Mouse (Mus musculus): ENCODE data around the gene Abhd11.
"Not testable (repeated sequence)": the region's sequence is repeated elsewhere in the genome, so short reads cannot be mapped to it uniquely, and the experiment has no call there.

Abhd11 gene

DNA sequence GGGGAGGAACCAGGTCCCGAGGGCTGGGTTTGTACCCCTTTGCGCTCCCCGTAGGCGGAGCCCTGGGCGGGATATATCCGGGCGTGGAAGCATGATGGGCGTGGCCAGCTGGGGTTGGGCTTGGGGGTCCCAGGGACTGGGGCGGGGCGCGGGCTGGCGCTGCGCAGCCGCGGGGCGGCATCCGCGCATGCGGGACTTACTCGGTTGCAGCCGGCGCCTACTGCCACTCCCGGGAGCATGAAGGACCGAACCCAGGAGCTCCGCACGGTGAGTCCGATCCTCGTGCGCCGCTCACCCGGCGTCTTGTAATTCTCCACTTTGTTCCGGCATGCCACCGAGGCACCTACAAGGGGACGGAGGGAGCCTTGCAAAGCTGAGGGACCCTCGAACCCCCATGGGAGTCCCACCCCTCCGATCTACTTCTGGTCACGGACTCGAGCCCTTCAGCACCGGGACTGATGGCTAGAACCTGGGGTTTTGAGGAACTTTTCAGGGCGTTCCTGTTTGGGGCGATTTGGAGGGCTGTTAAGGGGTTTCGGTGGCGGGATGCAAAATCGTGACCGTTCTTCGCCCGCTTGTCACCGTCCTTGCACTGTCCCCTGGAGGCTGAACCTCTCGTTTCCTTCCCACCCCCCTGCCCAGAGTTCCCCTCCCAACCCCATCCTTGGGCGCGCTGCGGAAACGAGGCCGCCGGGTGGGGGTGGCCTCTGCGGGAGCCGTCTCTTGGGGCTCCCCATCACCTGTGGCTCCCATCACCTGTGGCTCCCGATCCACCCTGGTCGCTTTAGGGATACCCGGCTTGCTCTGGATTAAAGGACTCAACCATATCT is 14.6 kb downstream of the Abhd11 start, which contains the start of gene Stx1a:
TSS of gene Stx1a (plus strand) at position 139 of the 830 bp plus-strand sequence.
- DNase-seq (ENCODE audit: low read depth) = no peak

GRCm38 (mm10) chr5:135024665-135025224 is 15.8 kb downstream of the Abhd11 start:
- DNase-seq (ENCODE audit: low read depth) = no peak

- DNase-seq (ENCODE audit: low read depth) = no peak
Observed at GRCm38 (mm10) chr5:135025899-135026298, 16.9 kb downstream of the Abhd11 start.

DNA sequence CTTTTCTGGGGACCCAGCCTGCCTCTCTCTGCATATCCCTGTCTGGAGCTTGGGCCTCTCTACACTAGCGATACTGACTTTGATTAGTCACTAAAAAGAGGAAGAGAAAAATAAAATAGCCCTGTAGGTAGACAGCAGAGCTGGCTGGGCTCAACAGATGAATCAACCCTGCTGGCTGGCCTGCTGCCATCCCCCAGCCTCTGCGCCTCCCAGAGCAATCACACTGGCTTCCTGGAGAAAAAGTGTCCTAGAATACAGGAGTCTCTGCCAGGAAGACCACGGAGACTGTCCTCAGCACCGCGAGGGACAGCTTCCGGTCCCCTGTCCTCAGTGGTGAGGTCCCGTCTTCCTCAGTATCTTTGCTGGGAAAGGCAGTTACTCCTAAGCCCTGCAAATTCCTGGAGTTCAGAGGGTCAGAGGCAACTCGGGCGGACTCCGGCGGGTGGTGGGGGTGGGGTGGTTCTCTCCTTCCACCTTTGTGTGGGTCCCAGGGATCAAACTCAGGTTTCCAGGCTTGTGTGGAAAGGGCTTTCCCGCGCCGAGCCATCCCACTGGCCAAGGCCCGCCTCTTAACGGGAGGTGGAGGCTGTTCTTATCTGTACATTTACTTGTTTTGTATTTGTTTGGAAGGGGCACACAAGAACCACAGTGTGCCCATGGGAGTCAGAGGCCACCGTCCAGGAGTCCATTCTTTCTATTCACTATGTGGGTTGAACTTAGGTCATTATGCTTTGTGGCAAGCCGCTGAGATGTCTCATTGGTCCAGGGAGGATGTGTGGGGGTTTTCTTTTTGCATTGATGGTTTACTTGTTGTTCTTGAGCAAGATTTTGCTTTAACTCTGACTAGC is 20.3 kb downstream of the Abhd11 start:
- no peak for DNase-seq (ENCODE audit: low read depth)

- DNase-seq (ENCODE audit: low read depth) = no peak
Observed at GRCm38 (mm10) chr5:135032581-135032980, 23.6 kb downstream of the Abhd11 start.

DNA sequence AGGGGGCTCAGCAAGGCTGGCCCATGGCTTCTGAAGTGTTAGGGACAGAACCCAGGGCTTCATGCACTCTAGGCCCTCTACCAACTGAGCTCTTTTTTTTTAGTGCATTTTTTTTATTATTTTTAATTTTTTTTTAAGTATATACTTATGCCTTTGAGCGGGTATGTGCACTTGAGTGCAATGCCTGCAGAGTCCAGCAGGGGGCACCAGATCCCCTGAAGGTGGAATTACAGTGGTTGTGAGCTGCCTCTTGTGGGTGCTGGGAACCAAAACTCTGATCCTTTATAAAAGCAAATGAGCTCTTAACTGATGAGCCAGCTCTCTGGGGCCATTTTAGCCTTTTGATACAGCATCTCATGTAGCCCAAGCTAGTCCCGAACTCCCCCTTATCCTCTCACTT is 25.6 kb downstream of the Abhd11 start:
- DNase-seq (ENCODE audit: low read depth) = no peak

DNA sequence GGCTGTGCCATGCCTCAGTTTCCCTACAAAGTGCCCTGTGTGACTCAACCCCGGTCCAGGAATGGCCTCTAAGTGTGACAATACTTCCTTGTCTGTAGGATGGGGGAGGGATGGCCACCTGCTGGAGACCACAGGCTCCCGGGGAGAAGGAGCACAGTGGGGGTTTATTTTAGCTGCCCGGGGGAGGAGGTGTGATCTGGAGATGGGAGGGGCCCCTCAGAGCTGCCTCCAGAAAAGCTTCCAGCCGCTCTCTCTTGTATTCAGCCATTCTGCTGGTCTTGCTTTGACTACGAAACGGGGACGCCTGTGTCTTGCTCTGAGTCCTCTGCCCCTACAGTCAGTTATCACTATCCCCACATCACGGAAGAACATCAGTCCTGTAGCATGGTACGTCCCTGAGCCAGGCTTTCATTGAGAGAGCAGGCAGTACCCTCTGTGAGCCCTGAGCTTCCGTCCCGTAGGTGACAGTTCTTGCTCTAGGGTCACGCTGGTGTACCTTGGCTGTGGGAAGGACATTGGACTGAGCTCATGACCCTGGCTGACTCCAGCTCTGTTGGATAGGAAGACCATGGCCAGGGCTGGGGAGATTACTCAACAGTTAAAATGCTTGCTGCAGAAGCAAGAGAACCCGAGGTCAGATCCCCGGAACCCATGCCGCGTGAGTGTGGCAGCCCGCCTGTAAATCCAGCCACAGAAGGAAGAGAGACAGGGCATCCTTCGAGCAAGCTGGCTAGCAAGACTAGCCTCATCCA is 26.8 kb downstream of the Abhd11 start:
- DNase-seq (ENCODE audit: low read depth) = no peak

DNA sequence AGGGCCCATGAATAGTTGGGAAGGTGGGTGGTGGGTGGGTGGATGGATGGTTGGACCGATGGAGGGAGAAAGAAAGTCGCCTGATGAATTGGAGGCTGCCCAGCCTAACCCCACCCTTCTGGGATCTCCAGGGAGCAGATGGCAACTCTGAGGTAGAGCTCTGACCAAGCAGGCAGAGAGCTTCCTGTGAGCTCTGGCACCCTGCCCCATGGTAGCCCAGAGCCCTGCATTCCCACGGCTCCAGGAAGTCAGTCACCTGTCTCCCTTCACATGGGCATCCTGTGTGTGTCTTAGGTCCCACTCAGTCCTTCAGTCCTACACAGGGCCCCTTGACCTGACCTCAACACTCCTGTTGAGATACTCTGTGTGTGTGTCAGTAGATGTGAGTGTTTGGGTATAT is 29.0 kb downstream of the Abhd11 start:
- no peak for DNase-seq (ENCODE audit: low read depth)

- no peak for DNase-seq (ENCODE audit: low read depth)
Observed at GRCm38 (mm10) chr5:135039541-135039940, 30.6 kb downstream of the Abhd11 start.

GRCm38 (mm10) chr5:135040059-135040458 is 31.1 kb downstream of the Abhd11 start:
- no peak for DNase-seq (ENCODE audit: low read depth)

GRCm38 (mm10) chr5:135040777-135041176 is 31.8 kb downstream of the Abhd11 start:
- no peak for DNase-seq (ENCODE audit: low read depth)

GRCm38 (mm10) chr5:135042105-135042788 is 33.3 kb downstream of the Abhd11 start:
- DNase-seq (ENCODE audit: low read depth) = no peak

- no peak for DNase-seq (ENCODE audit: low read depth)
Observed at GRCm38 (mm10) chr5:135044575-135044974, 35.6 kb downstream of the Abhd11 start.

DNA sequence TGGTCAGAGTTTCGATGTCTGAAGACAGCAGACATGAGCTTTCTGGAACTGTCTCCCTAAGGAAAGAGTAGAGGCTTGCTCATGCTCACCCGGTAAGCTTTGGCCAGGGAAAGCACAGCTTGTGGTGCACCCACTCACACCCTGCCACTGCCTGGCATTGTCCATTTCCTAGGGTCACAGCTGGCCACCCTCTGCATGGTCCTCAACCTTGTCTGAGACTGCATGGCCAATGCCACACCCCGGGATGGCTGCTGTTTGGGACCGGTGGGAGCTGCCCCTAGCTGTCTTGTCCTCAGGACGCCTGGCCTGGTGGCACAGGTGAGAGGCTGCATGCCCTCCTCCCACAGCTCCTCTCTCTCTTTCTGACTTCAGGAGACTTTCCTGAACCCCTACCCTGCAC is 39.6 kb downstream of the Abhd11 start:
- DNase-seq (ENCODE audit: low read depth) = no peak

DNA sequence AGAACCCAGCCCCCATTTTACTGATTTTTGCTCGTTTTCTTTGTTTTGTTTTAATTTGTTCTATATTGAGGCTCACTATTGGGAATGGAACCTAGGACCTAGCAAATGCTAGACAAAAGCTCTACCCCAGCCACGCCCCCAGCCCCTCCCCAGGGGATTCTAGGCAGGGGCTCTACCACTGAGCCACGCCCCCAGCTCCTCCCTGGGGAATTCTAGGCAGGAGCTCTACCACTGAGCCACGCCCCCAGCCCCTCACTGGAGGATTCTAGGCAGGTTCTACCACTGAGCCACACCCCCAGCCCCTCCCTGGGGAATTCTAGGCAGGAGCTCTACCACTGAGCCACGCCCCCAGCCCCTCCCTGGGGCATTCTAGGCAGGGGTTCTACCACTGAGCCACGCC is 40.3 kb downstream of the Abhd11 start:
- not testable (repeated sequence) for DNase-seq (ENCODE audit: low read depth)

GRCm38 (mm10) chr5:135053356-135053755 is 44.4 kb downstream of the Abhd11 start:
- DNase-seq (ENCODE audit: low read depth) = no peak

Data from fibroblast of lung, adult 2 months (primary cell).